Mouse (Mus musculus) C2C12 (cell line): ENCODE measurements around the gene Psmb3. TPM values are rescaled to one million over a fixed set of nuclear protein-coding genes. Genes with fewer than 3 reads are reported as not detected.

Experiments used
- H3K27me3 ChIP-seq: one replicate; pipeline ENCODE4 v1.6.1; 2011; ENCODE audit not compliant: control insufficient read depth, insufficient read depth, insufficient read length
- H3K36me3 ChIP-seq: one replicate; pipeline ENCODE4 v1.6.1; 2011; ENCODE audit not compliant: control insufficient read depth, insufficient read depth
- H3K4me3 ChIP-seq: one replicate; pipeline ENCODE4 v1.5.1; 2011; ENCODE audit warnings: mild to moderate bottlenecking, control low read depth; ENCODE audit not compliant: poor library complexity, insufficient read depth, severe bottlenecking
- H3K79me2 ChIP-seq: one replicate; pipeline ENCODE4 v1.6.1; 2011; ENCODE audit not compliant: control insufficient read depth, insufficient read depth
- H3K79me3 ChIP-seq: one replicate; pipeline ENCODE4 v1.6.1; 2011; ENCODE audit warnings: low read depth, control low read depth
- H3ac ChIP-seq: one replicate; pipeline ENCODE3; 2011; ENCODE audit warnings: low read depth; ENCODE audit not compliant: control insufficient read depth, insufficient read length
- CEBPB ChIP-seq: IDR thresholded peaks from one replicate; pipeline ENCODE4 v1.6.1; 2011; ENCODE audit warnings: low read depth, mild to moderate bottlenecking, control low read depth, moderate library complexity
- CTCF ChIP-seq: IDR thresholded peaks from one replicate; pipeline ENCODE4 v1.5.1; 2011; ENCODE audit not compliant: control insufficient read depth, insufficient read depth, insufficient read length
- FOSL1 ChIP-seq: IDR thresholded peaks from one replicate; pipeline ENCODE4 v1.8.0; 2011; ENCODE audit warnings: mild to moderate bottlenecking, low read length; ENCODE audit not compliant: poor library complexity, insufficient read depth, severe bottlenecking
- MAX ChIP-seq: IDR thresholded peaks from one replicate; pipeline ENCODE4 v1.6.1; 2011; ENCODE audit warnings: mild to moderate bottlenecking, control low read depth
- MYOD1 ChIP-seq: IDR thresholded peaks from one replicate; pipeline ENCODE4 v1.6.1; 2011; ENCODE audit warnings: low read depth; ENCODE audit not compliant: control insufficient read depth, insufficient read length
- MYOG ChIP-seq: IDR thresholded peaks from one replicate; pipeline ENCODE4 v1.6.1; 2011; ENCODE audit not compliant: control insufficient read depth, insufficient read length; ENCODE audit errors: extremely low read depth
- USF1 ChIP-seq: IDR thresholded peaks from one replicate; pipeline ENCODE4 v1.6.1; 2011; ENCODE audit warnings: low read depth, mild to moderate bottlenecking, control low read depth, moderate library complexity
- polyA plus RNA-seq: library from polyadenylated mRNA; unstranded; fragments of >200 nt; fragmentation: generic; extraction: Trizol; gene quantifications from one replicate; pipeline ENCODE4 v1.2.1, GENCODE M21; 2012; ENCODE audit warnings: missing spikeins

The Psmb3 gene
- polyA plus RNA-seq, 1 experiment = 690 TPM

GRCm38 (mm10) chr11:97717369-97718280, 14.4 kb downstream of the Psmb3 start:
- no peak overlapping the region for H3ac ChIP-seq
- no peak for TF ChIP-seq USF1
- TF ChIP-seq CEBPB = no peak
- no peak for TF ChIP-seq CTCF
- no peak for TF ChIP-seq MYOG
- TF ChIP-seq MYOD1 = no peak
- TF ChIP-seq MAX = no peak
- TF ChIP-seq FOSL1 = no peak
- no peaks in the 10 kb centered on the region for H3K79me3 ChIP-seq
- H3K36me3 ChIP-seq = peaks cover 87% of the 10 kb centered on the region
- no peaks in the 10 kb centered on the region for H3K79me2 ChIP-seq
- no peak overlapping the region for H3K4me3 ChIP-seq
- no peaks in the 10 kb centered on the region for H3K27me3 ChIP-seq

GRCm38 (mm10) chr11:97718281-97718860, 15.2 kb downstream of the Psmb3 start:
- H3K36me3 ChIP-seq = peaks cover 87% of the 10 kb centered on the region
- TF ChIP-seq CEBPB = no peak
- TF ChIP-seq FOSL1 = no peak
- TF ChIP-seq CTCF = no peak

DNA sequence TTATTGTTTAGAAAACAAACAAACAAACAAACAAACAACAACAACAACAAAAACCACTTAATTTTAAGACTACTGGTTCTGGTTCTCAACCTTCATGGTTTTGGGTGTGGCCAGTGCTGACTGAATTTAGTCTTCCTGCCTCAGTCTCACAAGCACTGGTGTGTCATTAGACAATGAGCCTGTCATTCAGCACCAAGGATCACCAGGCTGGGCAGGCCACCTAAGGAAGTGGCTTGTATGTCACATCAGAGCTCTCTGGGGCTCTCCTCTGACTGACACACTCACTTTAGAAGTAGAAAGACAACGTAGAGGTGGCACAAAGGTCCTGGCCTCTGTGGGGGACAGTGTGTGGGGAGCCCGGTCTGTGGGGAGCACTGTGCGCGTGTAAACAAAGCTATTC, 15.8 kb downstream of the Psmb3 start:
- TF ChIP-seq MYOD1 (no peak), CTCF (no peak)
- H3K36me3 ChIP-seq = peaks cover 86% of the 10 kb centered on the region
- H3K79me3 ChIP-seq = no peaks in the 10 kb centered on the region

More at GRCm38 (mm10) chr11:97718281-97718860, 15.2 kb downstream of the Psmb3 start:
- H3K79me2 ChIP-seq = no peaks in the 10 kb centered on the region
- no peak overlapping the region for H3K4me3 ChIP-seq
- no peaks in the 10 kb centered on the region for H3K79me3 ChIP-seq
- no peaks in the 10 kb centered on the region for H3K27me3 ChIP-seq
- H3ac ChIP-seq = no peak overlapping the region

DNA sequence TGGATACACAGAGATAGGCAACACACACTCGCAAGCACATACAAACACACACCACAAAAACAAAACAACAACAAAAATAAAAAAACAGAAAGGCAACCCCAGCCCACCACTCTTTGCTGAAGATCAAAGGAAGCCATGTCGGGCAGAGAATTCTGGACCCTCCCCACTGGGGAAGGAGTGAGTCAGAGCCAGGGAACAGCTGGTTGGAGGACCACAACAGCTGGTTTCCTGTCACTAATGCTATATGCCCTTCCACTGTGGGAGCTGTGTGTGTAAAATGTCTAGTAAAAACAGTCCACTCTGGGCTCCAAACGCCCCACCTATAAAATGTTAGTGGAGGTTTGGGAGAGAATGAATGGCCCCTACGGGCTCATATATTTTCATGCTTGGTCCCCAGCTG, 18.1 kb downstream of the Psmb3 start:
- H3K36me3 ChIP-seq = peaks cover 93% of the 10 kb centered on the region

More for the DNA sequence above, 15.8 kb downstream of the Psmb3 start:
- H3K79me2 ChIP-seq = no peaks in the 10 kb centered on the region
- no peaks in the 10 kb centered on the region for H3K27me3 ChIP-seq
- H3K4me3 ChIP-seq = no peak overlapping the region
- H3ac ChIP-seq = no peak overlapping the region

GRCm38 (mm10) chr11:97723709-97724108, 20.5 kb downstream of the Psmb3 start:
- Histone ChIP-seq H3K27me3 (no peaks in the 10 kb centered on the region), H3K79me2 (peaks cover 11% of the 10 kb centered on the region), H3ac (no peak overlapping the region), H3K36me3 (peaks cover 89% of the 10 kb centered on the region), H3K79me3 (no peaks in the 10 kb centered on the region), H3K4me3 (no peak overlapping the region)
- TF ChIP-seq MYOG (no peak), MYOD1 (no peak), MAX (no peak), FOSL1 (no peak), USF1 (no peak), CTCF (no peak), CEBPB (no peak)

More for the DNA sequence above, 18.1 kb downstream of the Psmb3 start:
- Histone ChIP-seq H3K4me3 (no peak overlapping the region), H3ac (no peak overlapping the region), H3K79me2 (no peaks in the 10 kb centered on the region), H3K79me3 (no peaks in the 10 kb centered on the region), H3K27me3 (no peaks in the 10 kb centered on the region)
- TF ChIP-seq MYOD1 (peak; percentile 66), MYOG (no peak), MAX (no peak)

GRCm38 (mm10) chr11:97728311-97728710, 25.1 kb downstream of the Psmb3 start:
- H3K36me3 ChIP-seq = peaks cover 69% of the 10 kb centered on the region
- TF ChIP-seq USF1 = peak; percentile 67
- TF ChIP-seq FOSL1 = no peak
- no peak for TF ChIP-seq MYOD1
- peak; percentile 68 for TF ChIP-seq MAX

More at GRCm38 (mm10) chr11:97728311-97728710, 25.1 kb downstream of the Psmb3 start:
- Histone ChIP-seq H3K79me2 (peaks cover 29% of the 10 kb centered on the region), H3ac (peak overlapping the region; percentile 59), H3K4me3 (no peak overlapping the region), H3K27me3 (no peaks in the 10 kb centered on the region), H3K79me3 (peaks cover 3% of the 10 kb centered on the region)
